8 mouse cellular contexts compared by ENCODE assay signal in genomic region chr12:31948101-31949000, GRCm38 (mm10). TPM values are rescaled to one million over a fixed set of nuclear protein-coding genes. Genes with fewer than 3 reads are reported as not detected.
A peak's percentile ranks its signal among the peaks of the same experiment; 100 is the strongest.
DNase-seq lines count a peak whose midpoint lies in the region; ATAC-seq and TF ChIP-seq lines count a peak whose summit lies in the region.

No protein-coding gene starts in this region.

- TF ChIP-seq CTCF in spleen, adult 2 months (IDR thresholded peaks at IDR 0.05; ENCODE audit: extremely low read depth, insufficient read depth, insufficient read length, insufficient replicate concordance): no peak
- TF ChIP-seq CTCF in stomach, postnatal 0 days (IDR thresholded peaks at IDR 0.05; ENCODE audit: low read depth): no peak

- H3K9ac ChIP-seq in liver, embryonic 11.5 days (ENCODE audit: low read depth, low read length): peak overlapping the region; percentile 92
- peak overlapping the region; percentile 99 for H3K9ac ChIP-seq in stomach, postnatal 0 days (ENCODE audit: low read length)

- H3K4me2 ChIP-seq in liver, embryonic 11.5 days: peak overlapping the region; percentile 76
- peak overlapping the region; percentile 55 for H3K4me2 ChIP-seq in stomach, postnatal 0 days (replicated peaks; ENCODE audit: low read depth)

- H3K4me1 ChIP-seq in spleen, adult 2 months (ENCODE audit: control insufficient read depth, insufficient read depth, insufficient read length): peaks cover 2% of the 10 kb centered on the region; the same call in 1 of the 2 replicates
- H3K4me1 ChIP-seq in liver, embryonic 11.5 days (replicated peaks; ENCODE audit: control insufficient read depth, insufficient read depth, low read length): peaks cover 17% of the 10 kb centered on the region
- H3K4me1 ChIP-seq in stomach, postnatal 0 days (replicated peaks; ENCODE audit: control insufficient read depth, insufficient read depth): no peaks in the 10 kb centered on the region

- H3K27ac ChIP-seq in spleen, adult 2 months (ENCODE audit: insufficient read depth, low read length): no peak overlapping the region
- H3K27ac ChIP-seq in liver, embryonic 11.5 days (ENCODE audit: low read depth, low read length): peak overlapping the region; percentile 96
- H3K27ac ChIP-seq in stomach, postnatal 0 days (replicated peaks): peak overlapping the region; percentile 100

- no peaks in the 10 kb centered on the region for H3K9me3 ChIP-seq in liver, embryonic 11.5 days (ENCODE audit: control insufficient read depth, low read length)
- H3K9me3 ChIP-seq in stomach, postnatal 0 days (ENCODE audit: control insufficient read depth, low read length): no peaks in the 10 kb centered on the region

- TF ChIP-seq EP300 in stomach, postnatal 0 days (optimal IDR thresholded peaks at IDR 0.05): no peak

- no peaks in the 10 kb centered on the region for H3K27me3 ChIP-seq in spleen, adult 2 months (ENCODE audit: control insufficient read depth, insufficient read depth, low read length)
- H3K27me3 ChIP-seq in liver, embryonic 11.5 days (replicated peaks; ENCODE audit: control insufficient read depth, insufficient read depth, low read length): no peaks in the 10 kb centered on the region
- no peaks in the 10 kb centered on the region for H3K27me3 ChIP-seq in stomach, postnatal 0 days (ENCODE audit: control insufficient read depth, insufficient read depth, low read length)

- peaks cover 3% of the 10 kb centered on the region; the same call in 1 of the 2 replicates for H3K36me3 ChIP-seq in spleen, adult 2 months (ENCODE audit: control insufficient read depth, insufficient read depth, low read length)
- no peaks in the 10 kb centered on the region; the same call in 1 of the 2 replicates for H3K36me3 ChIP-seq in liver, embryonic 11.5 days (ENCODE audit: control insufficient read depth, insufficient read depth, low read length)
- H3K36me3 ChIP-seq in stomach, postnatal 0 days (ENCODE audit: control insufficient read depth, insufficient read depth, low read length): peaks cover 2% of the 10 kb centered on the region; the same call in 1 of the 2 replicates

- 39% methylated on average over 7 of the region's 7 CpGs for WGBS in spleen, adult 2 months
- 34% methylated on average over 7 of the region's 7 CpGs for WGBS in liver, embryonic 11.5 days
- 16% methylated on average over 7 of the region's 7 CpGs for WGBS in stomach, postnatal 0 days

- peak overlapping the region; percentile 95; the same call in 1 of the 2 replicates for H3K4me3 ChIP-seq in spleen, adult 2 months (ENCODE audit: extremely low read depth, insufficient read depth, insufficient read length)
- peak overlapping the region; percentile 80 for H3K4me3 ChIP-seq in liver, embryonic 11.5 days (ENCODE audit: low read depth, low read length)
- peak overlapping the region; percentile 93 for H3K4me3 ChIP-seq in stomach, postnatal 0 days (ENCODE audit: low read depth, low read length)

- no peak for ATAC-seq in liver, embryonic 11.5 days (replicated peaks; ENCODE audit: low FRiP score)
- ATAC-seq in stomach, postnatal 0 days (ENCODE audit: low FRiP score, low TSS enrichment): no peak

- DNase-seq in embryo, embryonic 10.5 days (ENCODE audit: low spot score): peak; percentile 48
- DNase-seq in embryo, embryonic 10 days (ENCODE audit: low spot score): no peak
- DNase-seq in spleen, adult 2 months (ENCODE audit: low read depth in 1 of 2, low spot score in 2 of 2): no peak
- DNase-seq in spleen, adult 18-20 months: no peak
- no peak for DNase-seq in liver, embryonic 11.5 days (ENCODE audit: low spot score)
- no peak for DNase-seq in stomach, postnatal 0 days (ENCODE audit: low spot score)
- DNase-seq in gastrocnemius, postnatal 4 days (ENCODE audit: low spot score in 2 of 2): no peak
- no peak for DNase-seq in right cerebral cortex, postnatal 14 days

- TF ChIP-seq POLR2A in spleen, adult 2 months (IDR thresholded peaks at IDR 0.05; ENCODE audit: low read depth, low read length): no peak

RNA-seq across cellular contexts. Expression of gene Hbp1, which starts 2.0 kb away (rescaled TPM):
- 38.4 and 40.3 TPM in 2 replicates for polyA plus RNA-seq in spleen, adult 2 months (2012; rRNA removed)
- 51.3 and 57.5 TPM in 2 replicates for polyA plus RNA-seq in liver, embryonic 11.5 days (2014; fragmentation: Nextera tagmentation; extraction: Ambion mirVana)
- 75.2 and 81.5 TPM in 2 replicates for polyA plus RNA-seq in stomach, postnatal 0 days (2015; fragmentation: Nextera tagmentation; extraction: Ambion mirVana)
- total RNA-seq in gastrocnemius, postnatal 4 days (2021): 10 to 100 TPM; 69.3 to 72.5 TPM
